Mouse (Mus musculus) neural tube, embryonic 13.5 days (tissue): ENCODE measurements around the gene Hoxd8. TPM values are rescaled to one million over a fixed set of nuclear protein-coding genes. Genes with fewer than 3 reads are reported as not detected.

Source experiments
- ATAC-seq: fragments of 200-750 bp; cut with Nextera tagmentation; 2 replicates; pipeline ENCODE4 v1.8.0; 2017; ENCODE audit warnings: low read depth, mild to moderate bottlenecking, moderate TSS enrichment, moderate library complexity
- H3K27ac ChIP-seq: fragments of 300-500 bp; sonication (generic); replicated peaks from 2 replicates; pipeline ENCODE4 v1.5.1; 2015; ENCODE audit warnings: moderate library complexity, mild to moderate bottlenecking, inconsistent platforms
- H3K27me3 ChIP-seq: fragments of 300-500 bp; sonication (generic); 2 replicates; pipeline ENCODE4 v1.6.1; 2015; ENCODE audit warnings: mild to moderate bottlenecking, inconsistent platforms
- H3K36me3 ChIP-seq: fragments of 300-500 bp; sonication (generic); 2 replicates; pipeline ENCODE4 v1.6.1; 2015; ENCODE audit warnings: mild to moderate bottlenecking, inconsistent platforms
- H3K4me1 ChIP-seq: fragments of 300-500 bp; sonication (generic); replicated peaks from 2 replicates; pipeline ENCODE4 v1.6.1; 2015; ENCODE audit warnings: inconsistent platforms
- H3K4me2 ChIP-seq: fragments of 300-500 bp; sonication (generic); 2 replicates; pipeline ENCODE4 v1.6.1; 2015; ENCODE audit warnings: inconsistent platforms, mild to moderate bottlenecking, moderate library complexity
- H3K4me3 ChIP-seq: fragments of 300-500 bp; sonication (generic); 2 replicates; pipeline ENCODE4 v1.5.1; 2015; ENCODE audit warnings: mild to moderate bottlenecking, inconsistent platforms
- H3K9ac ChIP-seq: fragments of 300-500 bp; sonication (generic); 2 replicates; pipeline ENCODE4 v1.6.1; 2015; ENCODE audit warnings: moderate library complexity, mild to moderate bottlenecking, inconsistent platforms
- H3K9me3 ChIP-seq: fragments of 300-500 bp; sonication (generic); 2 replicates; pipeline ENCODE4 v1.6.1; 2016; ENCODE audit warnings: inconsistent platforms
- WGBS: fragments of 180-500 bp; shearing (Covaris S2); methylation state at CpG from one replicate; pipeline ENCODE4 v1.1.7; 2015; 5-methylcytosine and 5-hydroxymethylcytosine counted together
- polyA plus RNA-seq: library from polyadenylated mRNA; unstranded; fragments of >200 nt; fragmentation: Nextera tagmentation; extraction: Ambion mirVana; gene quantifications from 2 replicates; pipeline ENCODE4 v1.2.1, GENCODE M21; 2015

Gene Hoxd8
- polyA plus RNA-seq, 1 experiment from 2014 or later = 22.8 TPM

DNA sequence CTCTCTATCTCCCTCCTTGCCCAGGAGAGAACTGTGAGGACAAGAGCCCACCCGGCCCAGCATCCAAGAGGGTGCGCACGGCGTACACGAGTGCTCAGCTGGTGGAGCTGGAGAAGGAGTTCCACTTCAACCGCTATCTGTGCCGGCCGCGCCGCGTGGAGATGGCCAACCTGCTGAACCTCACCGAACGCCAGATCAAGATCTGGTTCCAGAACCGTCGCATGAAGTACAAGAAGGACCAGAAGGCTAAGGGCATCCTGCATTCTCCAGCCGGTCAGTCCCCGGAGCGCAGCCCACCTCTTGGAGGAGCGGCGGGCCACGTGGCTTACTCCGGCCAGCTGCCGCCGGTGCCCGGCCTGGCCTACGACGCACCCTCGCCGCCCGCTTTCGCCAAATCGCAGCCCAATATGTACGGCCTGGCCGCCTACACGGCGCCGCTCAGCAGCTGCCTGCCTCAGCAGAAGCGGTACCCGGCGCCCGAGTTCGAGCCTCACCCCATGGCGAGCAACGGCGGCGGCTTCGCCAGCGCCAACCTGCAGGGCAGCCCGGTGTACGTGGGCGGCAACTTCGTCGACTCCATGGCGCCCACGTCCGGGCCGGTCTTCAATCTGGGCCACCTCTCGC, 42.0 kb downstream of the Hoxd8 start:
- Histone ChIP-seq H3K36me3 (peaks cover 27% of the 10 kb centered on the region), H3K4me1 (peaks cover 90% of the 10 kb centered on the region), H3K27me3 (no peaks in the 10 kb centered on the region), H3K27ac (peak overlapping the region; percentile 95), H3K4me3 (peak overlapping the region; percentile 36), H3K4me2 (peak overlapping the region; percentile 52), H3K9me3 (no peaks in the 10 kb centered on the region), H3K9ac (peak overlapping the region; percentile 81)
- WGBS = 2% methylated on average over 57 of the region's 58 CpGs
- ATAC-seq = no peak

DNA sequence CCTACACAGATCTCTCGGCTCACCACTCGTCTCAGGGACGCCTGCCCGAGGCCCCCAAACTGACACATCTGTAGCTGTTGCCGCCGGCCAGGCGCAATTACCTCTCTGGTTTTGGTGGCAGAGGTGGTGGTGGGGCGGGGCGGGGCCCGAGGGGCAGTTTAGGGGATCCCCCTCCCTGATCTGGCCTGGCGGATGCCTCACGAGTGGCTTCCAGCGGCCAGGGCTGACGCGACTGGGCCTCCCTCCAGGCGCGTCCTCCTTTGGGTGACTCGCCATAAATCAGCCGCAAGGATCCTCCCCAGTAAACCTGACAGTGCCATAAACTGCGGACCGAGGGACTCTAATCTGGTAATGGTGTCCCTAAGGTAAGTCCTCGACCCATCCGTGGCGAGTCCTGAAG, 42.6 kb downstream of the Hoxd8 start:
- Histone ChIP-seq H3K9ac (peak overlapping the region; percentile 81), H3K4me3 (peak overlapping the region; percentile 36), H3K36me3 (peaks cover 27% of the 10 kb centered on the region), H3K4me2 (peak overlapping the region; percentile 52), H3K4me1 (peaks cover 90% of the 10 kb centered on the region), H3K9me3 (no peaks in the 10 kb centered on the region), H3K27ac (peak overlapping the region; percentile 95), H3K27me3 (no peaks in the 10 kb centered on the region)
- WGBS = 3% methylated on average over 24 of the region's 24 CpGs
- ATAC-seq = 0 out of 2 replicates have a peak, but pooled peaks have one; percentile 8

DNA sequence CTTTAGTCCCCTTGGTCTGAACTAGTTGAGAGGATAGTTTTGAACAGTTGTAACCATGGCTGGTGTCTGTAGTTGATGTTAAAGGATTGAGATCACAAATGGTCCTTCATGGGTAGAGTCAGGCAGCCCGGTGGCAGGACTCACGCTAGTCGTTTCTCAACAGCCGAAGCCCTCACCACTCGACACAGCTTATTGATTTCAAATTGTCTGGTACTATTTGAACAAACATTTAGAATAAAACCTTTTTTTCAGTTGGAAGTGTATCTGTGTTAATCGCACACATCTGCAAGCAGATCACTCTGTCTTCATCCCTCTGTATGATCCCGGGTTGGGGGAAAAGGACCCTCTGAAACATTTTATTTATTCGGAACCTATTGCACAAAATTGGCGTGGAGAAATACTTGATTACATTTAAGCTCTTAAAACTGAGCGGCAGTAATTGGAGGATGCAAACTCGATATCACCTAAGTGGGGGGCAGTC, 43.3 kb downstream of the Hoxd8 start:
- Histone ChIP-seq H3K27ac (peak overlapping the region; percentile 95), H3K27me3 (no peaks in the 10 kb centered on the region), H3K4me1 (peaks cover 97% of the 10 kb centered on the region)

DNA sequence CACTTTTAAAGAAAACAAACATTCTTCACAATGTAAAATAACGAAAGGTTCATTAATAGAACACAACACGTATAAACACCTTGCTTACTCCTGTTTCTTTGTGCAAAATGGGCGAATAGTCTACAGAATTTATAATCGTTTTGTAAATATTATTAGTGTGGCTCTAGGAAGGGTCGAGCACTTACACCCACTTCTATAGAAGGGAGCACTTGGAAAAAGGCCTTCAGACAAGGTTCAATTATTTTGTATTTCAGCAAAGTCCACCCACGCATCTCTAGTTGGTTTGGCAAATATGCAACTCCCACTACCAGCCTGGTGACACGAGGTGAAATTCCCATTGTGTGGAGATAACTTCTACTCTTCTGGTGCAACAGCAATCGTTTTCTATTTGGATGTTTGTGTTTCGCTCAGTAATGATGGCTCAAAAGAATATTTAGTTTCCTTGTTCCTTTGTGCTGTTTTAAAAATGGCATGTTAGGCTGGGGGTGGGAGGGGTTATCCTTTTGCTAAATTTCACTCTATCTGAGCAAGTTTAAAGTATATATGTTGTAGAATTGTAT, 44.1 kb downstream of the Hoxd8 start:
- WGBS = 9% methylated on average over 9 of the region's 9 CpGs
- no peak for ATAC-seq
- Histone ChIP-seq H3K9me3 (no peaks in the 10 kb centered on the region), H3K27ac (peak overlapping the region; percentile 95), H3K4me1 (peaks cover 100% of the 10 kb centered on the region), H3K4me3 (peak overlapping the region; percentile 36), H3K4me2 (peak overlapping the region; percentile 52), H3K27me3 (no peaks in the 10 kb centered on the region), H3K36me3 (peaks cover 26% of the 10 kb centered on the region), H3K9ac (peak overlapping the region; percentile 81)

More for the DNA sequence above, 43.3 kb downstream of the Hoxd8 start:
- Histone ChIP-seq H3K9me3 (no peaks in the 10 kb centered on the region), H3K9ac (peak overlapping the region; percentile 81), H3K36me3 (peaks cover 27% of the 10 kb centered on the region), H3K4me3 (peak overlapping the region; percentile 36), H3K4me2 (peak overlapping the region; percentile 52)
- WGBS = 8% methylated on average over 11 of the region's 11 CpGs
- no peak for ATAC-seq

DNA sequence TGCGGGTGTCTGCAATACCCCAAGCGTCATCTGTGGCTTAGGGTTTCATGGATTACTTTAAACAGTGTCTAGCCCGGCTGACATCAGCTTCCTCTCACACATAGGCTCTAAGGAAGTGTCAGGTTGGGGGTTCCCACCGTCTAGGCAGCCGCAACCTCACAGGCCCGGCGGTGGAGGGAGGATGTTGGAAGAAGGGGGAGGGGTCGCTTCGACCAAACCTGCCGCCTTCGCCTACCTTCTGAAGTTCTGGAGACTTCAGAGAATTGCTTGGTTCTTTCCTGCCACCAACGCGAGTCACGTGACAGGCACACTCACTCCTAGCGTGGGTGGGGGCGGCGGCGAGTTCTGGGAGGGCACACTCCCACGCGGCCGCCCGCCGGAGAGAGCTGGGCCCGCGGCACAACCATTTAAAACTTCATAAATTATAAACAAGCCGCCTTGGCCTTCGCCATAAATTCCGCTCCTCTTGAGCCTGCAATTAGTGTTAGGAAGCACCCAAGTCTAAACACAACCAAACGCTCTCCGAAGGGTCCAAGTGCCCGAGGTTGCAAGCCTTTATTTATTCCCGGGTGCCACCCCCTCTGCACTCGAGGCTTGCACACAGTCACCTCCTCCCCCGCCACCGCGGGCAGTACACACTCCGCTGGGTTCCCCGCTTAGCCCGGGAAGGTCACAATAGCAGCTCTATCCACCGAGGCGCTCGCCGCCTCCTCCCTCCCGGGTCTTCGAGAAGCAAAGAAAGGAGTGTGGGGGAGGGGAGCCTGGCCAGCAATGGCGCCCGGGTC, 45.1 kb downstream of the Hoxd8 start:
- Histone ChIP-seq H3K4me2 (peak overlapping the region; percentile 52), H3K36me3 (peaks cover 16% of the 10 kb centered on the region), H3K27ac (peak overlapping the region; percentile 95), H3K4me3 (peak overlapping the region; percentile 36), H3K27me3 (no peaks in the 10 kb centered on the region), H3K9me3 (no peaks in the 10 kb centered on the region), H3K9ac (peak overlapping the region; percentile 81), H3K4me1 (peaks cover 94% of the 10 kb centered on the region)
- under 1% methylated on average over 47 of the region's 47 CpGs for WGBS
- peak; percentile 85 for ATAC-seq

DNA sequence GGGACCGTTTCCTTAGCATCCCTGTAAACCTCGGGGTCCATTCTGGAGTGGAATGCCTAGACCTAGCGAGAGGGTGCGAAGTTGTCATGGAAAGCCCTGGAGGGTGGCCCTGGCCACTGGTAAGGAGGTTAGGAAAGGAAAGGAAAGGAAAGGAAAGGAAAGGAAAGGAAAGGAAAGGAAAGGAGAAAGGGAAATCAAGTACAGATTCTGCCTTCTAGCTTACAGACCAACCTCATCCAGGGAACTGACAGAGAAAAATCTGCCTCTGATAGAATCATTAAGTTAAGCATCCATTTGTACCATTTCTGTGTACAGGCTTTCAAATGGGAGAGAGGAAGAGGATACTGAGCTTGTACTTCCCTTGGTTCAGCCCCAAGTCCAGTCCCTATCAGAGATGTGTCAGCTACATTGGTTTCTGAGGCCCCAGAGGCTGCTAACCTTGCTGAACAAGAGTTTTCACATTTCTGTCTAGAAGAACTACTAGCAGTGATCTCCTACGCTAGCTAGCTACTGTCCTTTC, 46.4 kb downstream of the Hoxd8 start:
- Histone ChIP-seq H3K9ac (peak overlapping the region; percentile 81), H3K4me3 (0 out of 2 replicates have a peak overlapping the region, but pooled peaks have one; percentile 36), H3K4me1 (peaks cover 82% of the 10 kb centered on the region), H3K27ac (peak overlapping the region; percentile 95), H3K9me3 (no peaks in the 10 kb centered on the region), H3K4me2 (peak overlapping the region; percentile 52), H3K27me3 (no peaks in the 10 kb centered on the region), H3K36me3 (peaks cover 13% of the 10 kb centered on the region)
- WGBS = 40% methylated on average over 5 of the region's 5 CpGs
- no peak for ATAC-seq

DNA sequence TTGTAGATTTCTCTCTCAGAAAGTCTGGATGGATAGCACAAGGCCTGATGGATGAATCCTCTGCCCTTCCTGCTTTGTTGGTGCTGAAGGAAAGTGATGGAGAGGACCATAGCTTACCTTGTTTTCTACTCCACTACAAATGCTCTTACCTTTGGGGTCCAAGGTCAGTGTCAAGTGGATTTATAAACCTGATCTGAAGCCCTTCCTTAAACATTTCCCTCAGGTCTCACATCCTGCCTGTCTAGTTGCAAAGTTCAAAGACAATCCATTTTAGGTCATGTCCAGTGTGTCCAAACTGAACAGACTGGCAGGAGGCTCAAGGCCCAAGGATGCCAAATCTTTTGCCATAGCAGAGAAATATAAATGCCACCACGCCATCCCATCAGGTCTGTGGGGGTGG, 47.4 kb downstream of the Hoxd8 start:
- H3K27ac ChIP-seq = peak overlapping the region; percentile 79; the same call in 1 of the 2 replicates
- WGBS = 88% methylated on average over 1 of the region's 1 CpGs

DNA sequence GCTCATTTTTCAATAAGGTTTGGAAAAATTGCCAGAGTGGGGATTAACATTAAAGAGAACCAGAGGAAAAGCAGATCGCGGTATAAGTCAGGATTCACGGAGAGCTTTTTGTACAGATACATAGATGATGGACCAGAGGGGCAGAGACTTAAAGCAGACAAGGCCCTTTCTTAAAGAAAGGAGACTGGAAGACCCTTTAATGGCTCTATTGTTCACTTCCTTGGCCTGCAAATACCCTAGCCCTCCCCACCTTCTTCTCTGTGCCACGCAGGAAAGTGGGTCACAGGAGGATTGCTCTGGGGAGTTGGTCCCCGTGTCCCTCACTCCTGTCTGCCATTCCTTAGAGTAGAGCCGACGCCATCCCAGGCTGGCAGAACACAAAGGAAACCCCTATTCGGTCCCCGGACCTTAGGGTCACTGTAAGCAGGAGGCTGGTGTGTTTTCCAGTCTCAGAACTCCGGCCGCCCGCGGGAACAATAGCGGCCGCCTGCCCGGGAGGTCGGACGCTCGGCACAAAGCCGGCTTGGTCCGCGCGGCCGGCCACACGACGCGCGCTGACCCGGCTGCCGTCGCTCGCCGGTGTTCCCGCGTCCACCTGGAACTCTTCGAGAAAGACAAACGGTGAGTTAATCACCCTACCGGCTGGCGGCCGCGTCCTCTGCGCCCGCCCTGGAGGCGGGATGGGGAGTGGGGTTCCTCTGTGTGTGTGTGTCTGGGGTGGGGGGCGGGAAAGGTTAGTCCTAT, 48.2 kb downstream of the Hoxd8 start:
- 2% methylated on average over 45 of the region's 45 CpGs for WGBS
- 0 out of 2 replicates have a peak, but pooled peaks have one; percentile 17 for ATAC-seq
- Histone ChIP-seq H3K4me2 (peak overlapping the region; percentile 69), H3K27ac (peak overlapping the region; percentile 79), H3K4me3 (peak overlapping the region; percentile 30), H3K4me1 (peaks cover 63% of the 10 kb centered on the region), H3K9me3 (no peaks in the 10 kb centered on the region), H3K36me3 (peaks cover 9% of the 10 kb centered on the region; the same call in 1 of the 2 replicates), H3K27me3 (no peaks in the 10 kb centered on the region), H3K9ac (peak overlapping the region; percentile 72)

More for the DNA sequence above, 47.4 kb downstream of the Hoxd8 start:
- H3K27me3 ChIP-seq = no peaks in the 10 kb centered on the region
- peak overlapping the region; percentile 69 for H3K4me2 ChIP-seq
- peaks cover 71% of the 10 kb centered on the region for H3K4me1 ChIP-seq
- peaks cover 14% of the 10 kb centered on the region for H3K36me3 ChIP-seq
- no peak overlapping the region for H3K4me3 ChIP-seq
- H3K9ac ChIP-seq = no peak overlapping the region
- no peak for ATAC-seq
- H3K9me3 ChIP-seq = no peaks in the 10 kb centered on the region

DNA sequence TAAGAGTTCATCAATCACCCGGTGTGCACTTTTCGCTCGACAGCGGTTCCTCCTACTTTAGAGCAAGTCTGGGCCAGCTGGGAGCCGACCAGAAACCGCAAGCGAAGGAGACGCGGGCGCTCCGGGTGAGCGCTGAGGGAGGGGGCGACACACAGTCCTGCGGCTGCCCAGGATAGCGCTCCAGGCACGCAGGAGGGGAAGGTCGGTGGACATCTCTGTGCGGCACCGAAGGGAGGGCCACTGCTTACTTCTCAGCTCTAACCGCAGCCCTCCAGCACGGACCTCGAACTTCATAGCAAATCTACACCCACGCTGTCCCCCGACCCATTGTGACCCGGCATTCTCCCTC, 48.7 kb downstream of the Hoxd8 start:
- WGBS = under 1% methylated on average over 25 of the region's 25 CpGs
- Histone ChIP-seq H3K4me3 (peak overlapping the region; percentile 30), H3K9ac (peak overlapping the region; percentile 72), H3K4me1 (peaks cover 58% of the 10 kb centered on the region), H3K4me2 (peak overlapping the region; percentile 69), H3K27me3 (no peaks in the 10 kb centered on the region), H3K27ac (peak overlapping the region; percentile 79), H3K9me3 (no peaks in the 10 kb centered on the region), H3K36me3 (peaks cover 9% of the 10 kb centered on the region; the same call in 1 of the 2 replicates)
- peak; percentile 8; the same call in 1 of the 2 replicates for ATAC-seq

DNA sequence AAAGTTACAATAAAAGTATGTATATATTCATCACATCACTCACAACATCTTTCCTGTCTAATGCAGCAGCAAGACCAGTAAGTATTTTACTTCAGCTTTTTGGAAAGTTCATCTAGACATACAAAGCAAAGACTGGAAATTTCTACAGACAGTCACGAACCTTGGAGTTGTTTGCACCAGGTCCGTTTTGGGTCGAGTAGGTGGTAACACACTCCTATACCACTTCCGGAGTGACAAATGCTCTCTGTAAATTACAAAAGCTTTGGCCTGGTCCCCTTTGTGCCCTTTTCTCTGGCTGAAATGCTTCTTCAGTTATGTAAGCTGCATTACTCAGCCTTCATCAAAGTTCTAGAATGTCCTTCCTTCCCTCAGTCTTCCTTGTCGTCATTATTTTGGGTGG, 49.3 kb downstream of the Hoxd8 start:
- Histone ChIP-seq H3K4me3 (no peak overlapping the region), H3K9me3 (no peaks in the 10 kb centered on the region), H3K4me2 (peak overlapping the region; percentile 69; the same call in 1 of the 2 replicates), H3K27me3 (no peaks in the 10 kb centered on the region; the same call in 1 of the 2 replicates), H3K4me1 (peaks cover 52% of the 10 kb centered on the region), H3K36me3 (peaks cover 9% of the 10 kb centered on the region; the same call in 1 of the 2 replicates), H3K27ac (no peak overlapping the region), H3K9ac (no peak overlapping the region)
- WGBS = 28% methylated on average over 5 of the region's 5 CpGs
- ATAC-seq = no peak
